Mouse (Mus musculus) kidney, adult 2 months (tissue): Measurements from ENCODE around the gene Ptprg.
"Not testable (repeated sequence)": the region's sequence is repeated elsewhere in the genome, so short reads cannot be mapped to it uniquely, and the experiment has no call there.

Experiments used
- CTCF ChIP-seq: fragments of 200-500 bp; conservative IDR thresholded peaks from 2 replicates; pipeline ENCODE4 v1.5.1; 2011; ENCODE audit warnings: low read depth, mild to moderate bottlenecking, control low read depth, low read length, moderate library complexity, mixed read lengths; ENCODE audit not compliant: insufficient read depth, insufficient read length
- POLR2A ChIP-seq: fragments of 200-500 bp; IDR thresholded peaks from one replicate; pipeline ENCODE4 v1.6.1; 2011; ENCODE audit warnings: low read depth, low read length, control low read depth

DNA sequence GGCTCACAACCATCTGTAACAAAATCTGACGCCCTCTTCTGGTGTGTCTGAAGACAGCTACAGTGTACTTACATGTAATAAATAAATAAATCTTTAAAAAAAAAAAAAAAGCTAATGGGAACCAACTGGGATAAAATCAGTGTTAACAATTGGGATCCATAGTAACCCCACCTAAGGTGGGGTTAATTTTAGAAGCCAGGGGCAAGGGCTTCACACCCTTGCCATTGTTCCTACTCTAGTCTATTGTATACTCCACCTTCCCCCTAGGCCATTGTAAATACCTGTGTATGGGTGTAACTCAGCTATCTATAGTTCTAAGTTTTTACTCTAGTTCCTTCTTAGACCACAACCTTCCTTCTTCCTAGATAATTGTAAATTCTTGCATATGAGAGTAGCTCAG is 411.0 kb downstream of the Ptprg start:
- not testable (repeated sequence) for TF ChIP-seq POLR2A, CTCF
